Comparison of ENCODE assay signal across 9 mouse cellular contexts in the genomic region with DNA sequence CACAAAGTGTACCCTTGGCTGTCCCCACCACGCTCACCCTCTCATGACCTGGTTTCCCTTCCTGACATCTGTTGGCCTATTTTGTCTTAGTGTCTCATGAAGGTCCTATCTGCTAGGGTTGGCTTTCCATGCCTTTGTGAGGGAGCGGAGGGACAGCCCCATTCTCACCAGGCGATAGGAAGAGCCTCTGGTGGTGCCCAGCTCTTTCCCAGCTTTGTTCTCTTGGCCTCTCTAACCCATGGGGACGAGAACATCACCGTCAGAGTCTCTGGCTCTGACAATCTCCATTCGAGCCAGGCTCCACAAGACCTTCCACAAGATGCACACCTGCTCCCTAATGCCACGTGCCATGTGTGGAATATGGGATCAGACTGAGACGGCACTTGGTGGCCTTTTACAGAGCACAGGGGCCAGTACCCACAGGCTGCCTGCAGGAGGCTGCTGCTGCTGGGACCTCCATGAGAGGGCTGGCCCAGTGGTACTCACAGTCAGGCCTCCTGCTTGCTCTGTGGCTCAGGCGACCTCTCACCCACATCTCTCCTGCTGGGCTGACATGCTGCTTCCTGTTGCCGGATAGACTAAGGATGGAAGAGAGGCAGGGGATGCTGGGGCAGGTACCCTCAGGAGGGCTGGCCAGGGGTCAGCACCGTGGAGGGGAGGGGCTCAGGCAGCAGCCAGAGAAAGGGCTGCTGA. TPM values are rescaled to one million over a fixed set of nuclear protein-coding genes. Genes with fewer than 3 reads are reported as not detected.
DNase-seq lines count a peak whose midpoint lies in the region; ATAC-seq lines count a peak whose summit lies in the region.
"Had no signal": no experiment of that assay in that cellular context is flagged by ENCODE, and none has a peak within 500 bp of the region (broad histone marks: within the 10 kb centered on the region; RNA-seq: fewer than 3 reads in every experiment).

No protein-coding gene starts in this region.

- DNase-seq in cerebellum, adult 18-20 months: peak; percentile 71 to 72
- DNase-seq in cerebellum, postnatal 10 days: no peak
- no peak for DNase-seq in forebrain, embryonic 14.5 days (ENCODE audit: low spot score)
- DNase-seq in kidney, postnatal 4 days: peak; percentile 40 to 65
- DNase-seq in retina, postnatal 1 day: peak; percentile 43
- no peak for DNase-seq in urinary bladder, adult 18-20 months (ENCODE audit: low spot score in 2 of 2)
- no peak for DNase-seq in left cerebral cortex, postnatal 36 days (ENCODE audit: low spot score in 2 of 2)

- H3K9ac ChIP-seq in forebrain, embryonic 14.5 days (ENCODE audit: low read length): peak overlapping the region; percentile 32; the same call in 1 of the 2 replicates

- H3K4me1 ChIP-seq in forebrain, embryonic 14.5 days (ENCODE audit: control insufficient read depth, insufficient read depth, low read length): peaks cover 13% of the 10 kb centered on the region

- intact Hi-C loops in left cerebral cortex, postnatal 36 days (cut with DNase I): no loop called here

- no peak overlapping the region for H3K27ac ChIP-seq in forebrain, embryonic 14.5 days (ENCODE audit: low read depth, low read length)

- H3K4me3 ChIP-seq in forebrain, embryonic 14.5 days (ENCODE audit: low read depth, low read length): no peak overlapping the region
- H3K4me3 ChIP-seq: erythroblast, embryonic 14.5 days had no signal

- no peaks in the 10 kb centered on the region for H3K27me3 ChIP-seq in forebrain, embryonic 14.5 days (replicated peaks; ENCODE audit: control insufficient read depth, insufficient read depth, low read length)

- no peaks in the 10 kb centered on the region for H3K36me3 ChIP-seq in forebrain, embryonic 14.5 days (ENCODE audit: control insufficient read depth, insufficient read depth, low read length)

- no peaks in the 10 kb centered on the region for H3K9me3 ChIP-seq in forebrain, embryonic 14.5 days (replicated peaks; ENCODE audit: control insufficient read depth, low read length)

- peak; percentile 30 for ATAC-seq in CD4-positive, CD25-positive, alpha-beta regulatory T cell, adult 4 months
- ATAC-seq in forebrain, embryonic 14.5 days: no peak

- no peak overlapping the region for H3K4me2 ChIP-seq in forebrain, embryonic 14.5 days (ENCODE audit: low read length)

- 50% methylated on average over 11 of the region's 11 CpGs for WGBS in forebrain, embryonic 14.5 days

RNA-seq across cellular contexts. Expression of a gene that starts 6.1 kb away (rescaled TPM):
- polyA plus RNA-seq in CD4-positive, CD25-positive, alpha-beta regulatory T cell, adult 4 months (2017; shearing (Covaris generic)): 10 to 100 TPM; 17.3 to 27.2 TPM
- 6.5 and 9.1 TPM in 2 replicates for polyA plus RNA-seq in forebrain, embryonic 14.5 days (2014; fragmentation: Nextera tagmentation; extraction: Ambion mirVana)
- total RNA-seq in left cerebral cortex, postnatal 36 days (2021): 10 to 100 TPM; 51.1 to 63.1 TPM

RNA-seq across cellular contexts. Expression of a gene that starts 24.3 kb away (rescaled TPM):
- under 1 TPM; 0.85 to 0.91 TPM for polyA plus RNA-seq in CD4-positive, CD25-positive, alpha-beta regulatory T cell, adult 4 months (2017; shearing (Covaris generic))
- polyA plus RNA-seq in forebrain, embryonic 14.5 days (2014; fragmentation: Nextera tagmentation; extraction: Ambion mirVana): 2.7 and 3.4 TPM in 2 replicates
- total RNA-seq in left cerebral cortex, postnatal 36 days (2021): 1 to 10 TPM; 1.2 to 1.8 TPM

RNA-seq across cellular contexts. Expression of a gene that starts 27.7 kb away (rescaled TPM):
- under 1 TPM in 1 of 2 experiments, not detected in 1; 0.56 TPM for polyA plus RNA-seq in CD4-positive, CD25-positive, alpha-beta regulatory T cell, adult 4 months (2017; shearing (Covaris generic))
- polyA plus RNA-seq in forebrain, embryonic 14.5 days (2014; fragmentation: Nextera tagmentation; extraction: Ambion mirVana): 0.77 and 0.86 TPM in 2 replicates
- 1 to 10 TPM; 1.9 to 2.3 TPM for total RNA-seq in left cerebral cortex, postnatal 36 days (2021)

RNA-seq across cellular contexts. Expression of a gene that starts 50.3 kb away (rescaled TPM):
- 10 to 100 TPM; 22.1 to 42.5 TPM for polyA plus RNA-seq in CD4-positive, CD25-positive, alpha-beta regulatory T cell, adult 4 months (2017; shearing (Covaris generic))
- 94.2 and 101 TPM in 2 replicates for polyA plus RNA-seq in forebrain, embryonic 14.5 days (2014; fragmentation: Nextera tagmentation; extraction: Ambion mirVana)
- 100 to 1,000 TPM; 315 to 349 TPM for total RNA-seq in left cerebral cortex, postnatal 36 days (2021)

RNA-seq across cellular contexts. Expression of a gene that starts 51.0 kb away (rescaled TPM):
- 10 to 100 TPM; 37.0 to 42.3 TPM for polyA plus RNA-seq in CD4-positive, CD25-positive, alpha-beta regulatory T cell, adult 4 months (2017; shearing (Covaris generic))
- polyA plus RNA-seq in forebrain, embryonic 14.5 days (2014; fragmentation: Nextera tagmentation; extraction: Ambion mirVana): 67.0 and 73.1 TPM in 2 replicates
- total RNA-seq in left cerebral cortex, postnatal 36 days (2021): 100 to 1,000 TPM; 127 to 138 TPM

Comparison
In these comparisons a context has a peak if more than half of its experiments do, and no peak if none do; other contexts are left out.
1. DNase-seq: peak in cerebellum, adult 18-20 months (2 of 2), kidney, postnatal 4 days (2 of 2) and retina, postnatal 1 day (single experiment); none in cerebellum, postnatal 10 days (0 of 2), forebrain, embryonic 14.5 days (single experiment), urinary bladder, adult 18-20 months (0 of 2) and left cerebral cortex, postnatal 36 days (0 of 2).